Mouse (Mus musculus) liver, adult 2 months (tissue): ENCODE results near the gene Ankrd13d.

Source experiments
- CTCF ChIP-seq: fragments of 200-500 bp; IDR thresholded peaks from 2 replicates; pipeline ENCODE4 v1.5.1; 2011; ENCODE audit warnings: low read depth, low read length, control low read depth
- POLR2A ChIP-seq: fragments of 200-500 bp; IDR thresholded peaks from 2 replicates; pipeline ENCODE4 v1.6.1; 2011; ENCODE audit warnings: low read length, control low read depth; ENCODE audit not compliant: insufficient read depth; ENCODE audit errors: extremely low read depth

DNA sequence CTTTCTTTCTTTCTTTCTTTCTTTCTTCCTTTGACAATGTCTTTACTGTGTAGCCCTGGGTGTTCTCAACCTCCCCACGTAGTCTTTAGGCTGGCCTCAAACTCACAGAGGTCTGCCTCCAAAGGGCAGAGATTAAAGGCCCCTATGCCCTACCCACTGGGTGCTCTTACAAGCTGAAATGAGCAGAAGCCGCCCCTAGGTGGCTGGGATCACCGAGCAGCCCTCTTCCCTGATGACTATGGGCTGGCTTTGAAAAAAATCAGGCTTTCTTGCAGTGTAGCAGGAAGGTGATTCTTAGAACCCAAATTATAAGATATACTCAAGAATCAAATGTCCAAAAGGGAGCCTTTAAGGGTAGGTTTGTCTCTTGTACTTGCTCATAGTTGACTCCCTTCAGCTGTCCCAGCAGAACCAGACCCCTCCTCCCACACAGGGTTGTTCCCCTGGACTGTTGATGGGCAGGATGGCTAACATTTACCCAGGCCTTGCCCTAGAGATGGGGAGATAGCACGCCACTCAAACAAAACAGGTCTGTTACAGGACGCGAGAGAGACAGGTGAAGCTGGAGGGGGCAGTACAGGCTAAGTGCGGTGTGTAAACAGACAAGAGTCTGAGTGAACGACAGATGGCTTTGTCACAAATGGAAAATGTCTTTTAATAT, 21.8 kb downstream of the Ankrd13d start:
- TF ChIP-seq CTCF (no peak), POLR2A (no peak)
